Mouse (Mus musculus): ENCODE measurements around the gene Slc1a3.

The Slc1a3 gene

DNA sequence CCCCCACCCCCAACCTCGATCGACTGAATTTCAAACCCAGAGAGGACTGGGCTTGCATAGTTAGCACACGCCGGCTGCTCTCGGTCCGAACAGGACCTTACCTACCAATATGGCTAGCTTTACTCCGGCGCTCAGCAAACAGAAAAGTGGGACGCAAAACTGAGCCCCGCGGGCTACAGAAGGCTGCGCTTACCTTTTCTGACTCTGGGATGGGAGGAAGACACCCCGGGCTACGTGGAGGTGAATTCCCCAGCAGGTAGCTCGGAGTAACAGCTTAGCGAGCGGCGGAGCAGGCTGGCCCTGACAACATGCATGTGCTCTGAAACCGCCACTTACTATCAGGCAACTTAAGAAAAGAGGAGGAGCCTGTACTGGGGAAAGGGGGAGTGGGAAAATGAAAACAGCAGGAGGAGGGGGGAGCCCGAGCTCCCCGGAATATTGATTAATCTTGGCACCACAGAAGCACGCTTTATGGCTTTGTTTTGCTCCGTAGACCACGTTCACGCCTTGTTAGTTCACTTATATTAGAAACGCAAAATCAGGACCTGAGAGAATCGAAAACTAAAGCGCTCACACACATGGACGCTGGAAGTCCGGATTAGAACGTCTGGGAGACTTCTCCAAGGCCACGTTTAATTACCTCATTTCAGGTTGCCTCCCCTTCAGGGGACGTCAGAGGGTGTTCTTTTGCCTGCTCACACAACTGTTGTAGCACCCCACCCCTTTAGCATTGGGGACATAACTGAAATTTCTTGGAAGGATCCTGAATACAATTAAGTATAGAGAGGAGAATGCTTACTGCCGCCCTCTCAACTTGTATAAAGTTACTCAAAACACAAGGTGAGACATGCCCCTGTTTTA is at the start of gene Slc1a3:
TSS of gene Slc1a3 (minus strand) at position 619 of the 861 bp plus-strand sequence.
- peak; percentile 44 for DNase-seq

DNA sequence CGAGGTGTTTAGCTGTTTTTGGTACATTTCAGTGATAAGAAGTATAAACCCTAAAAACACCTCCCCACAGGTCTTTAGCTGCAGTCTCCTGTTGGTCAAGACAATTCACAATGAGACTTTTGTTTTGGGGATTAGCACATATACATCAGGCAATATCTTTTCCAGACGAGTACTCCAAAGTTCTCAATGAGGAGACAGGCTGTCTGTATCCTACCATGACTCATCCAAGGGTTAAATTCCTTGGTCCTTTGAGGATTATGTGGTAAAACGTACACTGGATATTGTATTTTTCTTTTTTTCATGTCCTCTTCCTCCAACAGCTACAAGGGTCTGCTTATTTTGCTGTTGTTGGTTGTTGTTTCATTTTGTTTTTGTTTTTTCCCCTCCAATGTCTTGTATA is 48.5 kb upstream of the Slc1a3 start:
- no peak for DNase-seq

DNA sequence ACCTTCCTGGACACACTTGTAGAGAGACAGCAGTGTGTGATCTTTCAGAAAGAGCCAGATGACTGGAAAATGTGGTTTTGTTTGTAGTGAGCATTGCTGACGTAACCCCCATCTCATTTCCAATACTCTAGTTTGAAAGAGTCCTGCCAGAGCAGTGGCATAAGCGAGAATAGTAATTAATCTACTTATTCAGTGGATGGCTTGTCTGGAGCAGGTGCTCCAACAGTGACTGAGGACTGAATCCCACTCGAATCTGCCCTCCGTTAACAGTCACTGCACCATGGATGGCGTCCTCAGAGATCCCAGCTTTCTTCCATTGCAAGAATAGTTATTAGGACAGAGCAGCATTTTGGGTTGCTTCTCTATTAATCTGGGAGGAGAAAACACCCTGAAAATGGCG is 45.9 kb upstream of the Slc1a3 start:
- DNase-seq = no peak

DNA sequence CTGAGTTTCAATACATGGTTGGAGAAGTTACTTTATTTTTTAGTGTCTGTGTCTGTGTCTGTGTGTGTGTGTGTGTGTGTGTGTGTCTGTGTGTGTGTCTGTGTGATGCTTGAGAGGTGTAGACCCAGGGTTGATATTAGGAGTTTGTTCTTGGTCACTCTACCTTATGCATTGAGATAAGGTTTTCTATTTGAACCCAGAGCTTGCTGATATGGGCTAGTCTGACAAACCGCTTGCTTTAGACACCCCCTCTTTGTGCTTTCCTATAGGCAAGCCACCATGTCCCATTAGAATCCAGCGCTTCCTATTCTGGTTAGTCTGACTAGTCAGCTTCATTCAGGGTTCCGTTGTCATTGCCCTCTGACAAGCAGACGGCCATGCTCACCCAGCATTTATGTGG is 39.2 kb upstream of the Slc1a3 start:
- DNase-seq = no peak

DNA sequence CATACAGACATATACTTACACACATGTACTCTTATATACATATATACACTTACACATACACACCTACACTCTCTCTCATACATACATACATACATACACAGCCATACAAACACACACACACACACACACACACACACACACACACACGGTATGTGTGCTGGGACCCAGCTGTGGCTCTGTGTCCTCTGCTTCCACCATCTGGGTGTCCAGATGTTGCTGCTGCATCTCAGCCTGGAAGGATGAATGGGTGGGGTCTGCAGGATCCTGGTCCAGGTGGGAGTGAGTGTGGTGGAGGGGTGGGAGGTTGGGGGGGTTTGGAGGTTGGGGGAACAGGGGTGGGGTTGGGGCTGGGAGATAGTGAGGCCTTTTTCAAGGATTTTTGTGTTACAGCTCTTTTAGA is 38.2 kb upstream of the Slc1a3 start:
- no peak for DNase-seq

DNA sequence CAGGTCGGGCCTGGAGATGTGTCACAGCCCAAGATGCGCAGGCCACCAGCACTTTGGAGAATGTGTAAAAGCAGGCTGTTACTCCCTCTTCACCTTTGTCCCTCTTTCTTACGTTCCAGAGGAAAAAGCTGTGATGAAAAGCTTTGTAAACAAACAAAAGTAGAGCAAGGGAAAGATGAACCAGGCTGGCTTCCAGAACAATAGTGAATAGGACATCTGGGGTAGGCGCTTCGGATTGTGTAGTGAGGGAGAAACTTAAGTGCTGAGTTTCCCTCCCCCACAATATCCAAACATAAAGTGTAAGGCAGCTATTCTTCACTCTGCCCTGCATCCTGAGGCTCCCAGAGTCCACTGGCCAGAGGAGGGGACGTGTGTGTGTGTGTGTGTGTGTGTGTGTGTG is 31.0 kb upstream of the Slc1a3 start:
- DNase-seq = no peak

DNA sequence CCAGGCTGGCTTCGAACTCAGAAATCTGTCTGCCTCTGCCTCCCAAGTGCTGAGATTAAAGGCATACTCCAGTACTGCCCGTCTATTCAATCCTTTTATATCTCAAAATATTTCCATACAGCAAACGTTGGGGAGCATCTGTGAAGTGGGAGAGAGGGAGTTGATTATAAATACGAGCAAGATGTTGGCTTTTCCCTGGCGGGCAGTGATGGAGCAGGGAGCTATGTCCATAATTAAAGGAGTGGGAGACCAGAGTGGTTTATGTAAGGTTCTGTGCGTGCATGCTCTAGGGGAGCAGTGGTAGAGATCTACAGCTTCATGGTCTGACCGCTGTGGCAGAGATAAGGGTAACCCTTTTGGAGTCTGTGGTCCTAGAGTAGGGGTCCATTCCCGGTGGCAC is 30.2 kb upstream of the Slc1a3 start:
- DNase-seq = no peak

DNA sequence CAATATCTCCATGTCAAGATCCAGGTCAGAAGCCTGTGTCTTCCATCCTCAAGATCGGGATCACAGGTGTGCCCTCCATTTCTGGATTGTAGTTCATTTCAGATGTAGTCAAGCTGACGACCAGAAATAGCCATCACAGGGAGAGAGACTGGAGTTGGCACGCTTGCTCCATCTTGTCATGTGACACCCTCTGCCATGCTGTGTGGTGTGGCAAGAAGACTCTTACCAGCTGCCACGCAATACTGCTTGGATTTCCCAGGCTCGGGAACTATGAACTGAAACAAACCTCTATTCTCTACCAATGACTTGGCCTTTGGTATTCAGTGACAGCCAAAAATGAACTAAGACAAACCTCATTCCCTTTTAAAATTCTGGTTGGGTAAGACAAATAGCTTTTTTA is 27.6 kb upstream of the Slc1a3 start:
- DNase-seq = no peak

DNA sequence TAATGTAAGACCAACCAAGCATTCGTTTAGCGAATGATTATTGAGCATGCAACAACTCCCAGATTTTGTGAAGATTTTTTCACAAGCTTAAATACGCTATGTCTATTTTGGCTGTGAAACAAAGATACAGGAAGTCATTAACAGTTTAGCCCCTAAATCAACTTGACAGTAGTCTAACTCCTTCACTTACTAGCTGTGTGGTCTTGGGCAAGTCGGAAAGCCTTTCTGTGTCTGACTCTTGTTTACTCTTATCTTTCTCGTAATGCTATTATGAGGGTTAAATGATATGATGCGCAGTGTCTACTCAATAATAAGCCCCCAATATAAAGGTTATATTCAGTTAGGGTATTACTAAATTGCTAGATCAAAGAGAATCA is 23.8 kb upstream of the Slc1a3 start:
- no peak for DNase-seq

DNA sequence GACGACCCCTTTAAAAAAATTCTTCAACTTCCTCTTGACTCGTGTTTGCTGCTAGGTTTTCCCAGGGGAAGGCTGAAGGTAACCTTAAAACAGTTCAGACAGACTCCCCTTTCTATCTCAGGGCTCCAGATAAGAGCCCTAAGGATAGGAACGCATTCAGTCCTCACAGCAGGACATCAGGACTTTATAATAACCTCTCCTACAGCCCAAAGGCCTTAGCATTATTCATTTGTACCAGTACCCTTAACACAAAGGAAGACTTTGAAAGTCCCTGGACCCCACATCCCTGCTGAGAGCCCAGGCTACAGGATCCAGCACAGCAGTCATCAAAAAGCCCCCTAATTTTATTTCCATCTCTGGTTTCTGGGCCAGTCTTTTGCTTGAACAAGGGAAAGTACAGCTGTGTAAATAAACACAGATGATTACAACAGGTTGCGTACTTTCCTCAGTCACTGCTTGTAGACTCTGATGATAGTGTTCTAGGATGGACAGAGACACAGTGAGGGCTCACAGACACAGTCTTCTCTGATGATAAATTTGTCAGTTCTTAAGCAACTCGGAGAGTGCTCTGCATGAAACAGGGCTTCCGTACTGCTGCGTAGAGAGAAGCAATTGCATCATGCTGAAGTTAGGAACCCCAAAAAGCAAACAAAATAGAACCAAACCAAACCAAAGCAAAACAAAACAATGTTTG is 23.3 kb upstream of the Slc1a3 start:
- DNase-seq = no peak

DNA sequence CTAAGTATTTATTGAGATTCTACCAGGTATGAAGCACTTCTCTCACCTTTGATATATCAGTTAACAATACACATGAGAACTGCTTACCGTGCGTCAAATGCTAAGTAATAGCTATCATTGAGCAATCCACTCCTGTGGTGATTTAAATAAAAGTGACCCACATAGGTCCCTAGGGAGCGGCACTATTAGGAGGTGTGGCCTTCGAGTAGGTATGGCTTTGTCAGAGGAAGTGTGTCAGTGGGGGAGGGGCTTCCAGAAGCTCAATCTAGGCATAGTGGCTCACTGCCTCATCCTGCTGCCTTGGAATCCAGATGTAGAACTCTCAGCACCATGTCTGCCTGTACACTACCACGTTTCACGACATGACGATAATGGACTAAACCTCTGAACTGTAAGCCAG is 18.3 kb upstream of the Slc1a3 start:
- DNase-seq = no peak

DNA sequence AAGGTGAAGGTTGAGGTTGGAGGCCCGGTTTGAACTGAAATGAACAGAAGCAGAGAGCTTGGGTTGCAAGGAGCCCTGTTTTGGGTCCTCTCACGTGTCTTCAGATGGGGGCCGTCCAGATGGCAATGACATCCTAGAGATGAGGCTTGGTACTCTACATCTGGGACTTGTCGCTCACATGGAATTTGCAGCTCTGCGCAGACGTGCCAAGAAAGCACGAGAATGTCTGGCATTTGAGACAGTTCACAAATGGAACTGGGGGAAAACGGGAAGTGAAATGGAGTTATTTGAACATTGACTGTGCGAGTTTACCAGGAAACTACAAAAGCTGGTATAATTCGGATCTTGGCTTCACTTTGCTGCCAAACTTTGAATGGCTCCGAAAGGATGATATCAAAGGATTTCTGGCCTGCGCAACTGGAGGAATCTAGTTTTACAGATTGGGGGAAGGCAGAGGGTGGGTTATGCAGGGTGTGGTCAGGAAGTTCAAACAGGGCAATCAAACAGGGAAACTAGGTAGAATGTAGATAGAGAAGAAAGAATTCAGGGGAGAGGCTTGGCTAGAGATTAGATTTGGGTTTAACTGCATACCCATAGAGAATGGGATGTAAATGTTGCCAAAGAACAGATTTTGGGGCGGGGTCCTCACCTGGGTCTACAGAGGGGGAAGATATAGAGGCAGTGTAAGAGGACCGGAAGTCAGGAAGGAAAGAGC is 12.0 kb upstream of the Slc1a3 start:
- no peak for DNase-seq

DNA sequence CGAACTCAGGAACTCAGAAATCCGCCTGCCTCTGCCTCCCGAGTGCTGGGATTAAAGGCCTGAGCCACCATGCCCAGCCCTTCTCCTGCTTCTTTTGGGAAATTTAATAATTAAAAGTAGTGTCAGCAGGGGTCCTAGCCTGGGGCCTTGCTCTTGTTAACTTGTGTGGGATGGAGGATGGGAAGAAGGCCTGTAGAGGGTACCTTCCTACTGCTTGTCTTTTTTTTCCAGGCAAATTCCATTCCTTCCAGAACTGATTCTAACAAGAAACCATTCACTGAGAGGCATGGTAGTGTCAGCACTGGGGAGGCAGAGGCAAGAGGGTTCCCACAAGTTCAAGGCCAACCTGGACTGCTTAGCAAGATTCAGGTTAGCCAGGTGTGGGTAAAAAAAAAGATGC is 11.2 kb upstream of the Slc1a3 start:
- no peak for DNase-seq

DNA sequence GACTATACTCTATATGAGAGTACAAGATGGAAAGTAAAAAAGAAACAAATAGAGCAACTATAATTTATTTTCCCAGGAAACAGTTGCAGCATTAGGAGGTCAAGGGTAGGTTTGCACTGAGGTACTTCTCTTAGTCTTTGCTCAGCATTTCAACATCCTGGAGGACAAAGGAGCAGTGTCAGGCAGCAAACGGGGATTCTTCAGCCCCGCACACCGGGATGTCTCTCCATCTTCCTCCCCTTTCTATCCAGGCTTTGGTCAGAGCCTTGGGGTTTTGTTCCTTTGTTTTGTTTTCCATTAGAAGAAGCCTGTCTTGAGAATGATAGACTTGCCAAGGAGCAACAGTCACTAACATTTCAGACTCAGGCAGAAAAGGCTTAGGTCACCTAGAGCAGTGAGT is 10.4 kb upstream of the Slc1a3 start:
- DNase-seq = no peak

DNA sequence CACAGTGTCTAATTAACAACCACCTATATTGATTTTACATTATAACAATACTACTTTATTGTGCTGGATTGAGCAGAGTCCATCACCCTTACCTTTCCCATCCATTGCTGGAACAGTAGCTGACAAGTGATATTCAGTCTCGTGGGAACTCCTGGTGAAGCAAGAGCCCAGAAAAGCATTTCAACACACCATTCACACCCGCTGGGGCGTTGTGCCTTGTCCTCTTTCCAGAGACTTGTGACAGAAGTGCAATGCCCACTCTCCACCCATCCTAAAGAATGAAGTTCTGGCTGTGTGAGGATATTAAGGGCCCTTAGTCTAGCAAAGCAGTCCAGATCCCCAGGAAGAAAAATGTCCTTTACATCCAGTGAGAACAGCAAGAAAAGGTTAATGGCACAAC is 7.9 kb upstream of the Slc1a3 start:
- no peak for DNase-seq

DNA sequence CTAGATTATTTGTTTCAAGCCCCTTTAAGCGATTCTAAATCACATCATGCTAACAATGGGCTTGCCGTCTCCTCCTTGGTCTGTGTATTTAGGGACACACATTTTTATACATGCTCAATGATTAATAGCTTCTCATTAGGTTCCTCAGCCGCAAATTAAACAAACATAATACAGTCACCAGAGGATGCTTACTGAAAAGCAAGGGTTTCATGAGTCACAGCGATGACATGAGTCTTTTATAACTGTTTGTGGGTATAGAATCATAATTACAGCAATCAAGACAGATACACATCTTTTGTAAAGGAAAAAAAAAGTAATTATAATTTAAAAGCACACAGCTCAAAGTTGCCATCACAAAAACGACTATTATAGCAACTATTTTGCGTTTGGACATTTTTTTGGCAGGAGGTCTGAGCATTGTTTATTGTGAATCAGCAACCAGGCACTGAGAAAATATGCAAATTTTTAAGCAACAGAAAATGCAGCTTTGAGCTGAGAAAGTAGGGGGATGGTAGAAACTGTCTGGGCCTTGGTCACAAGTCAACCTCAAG is 6.5 kb upstream of the Slc1a3 start:
- no peak for DNase-seq

DNA sequence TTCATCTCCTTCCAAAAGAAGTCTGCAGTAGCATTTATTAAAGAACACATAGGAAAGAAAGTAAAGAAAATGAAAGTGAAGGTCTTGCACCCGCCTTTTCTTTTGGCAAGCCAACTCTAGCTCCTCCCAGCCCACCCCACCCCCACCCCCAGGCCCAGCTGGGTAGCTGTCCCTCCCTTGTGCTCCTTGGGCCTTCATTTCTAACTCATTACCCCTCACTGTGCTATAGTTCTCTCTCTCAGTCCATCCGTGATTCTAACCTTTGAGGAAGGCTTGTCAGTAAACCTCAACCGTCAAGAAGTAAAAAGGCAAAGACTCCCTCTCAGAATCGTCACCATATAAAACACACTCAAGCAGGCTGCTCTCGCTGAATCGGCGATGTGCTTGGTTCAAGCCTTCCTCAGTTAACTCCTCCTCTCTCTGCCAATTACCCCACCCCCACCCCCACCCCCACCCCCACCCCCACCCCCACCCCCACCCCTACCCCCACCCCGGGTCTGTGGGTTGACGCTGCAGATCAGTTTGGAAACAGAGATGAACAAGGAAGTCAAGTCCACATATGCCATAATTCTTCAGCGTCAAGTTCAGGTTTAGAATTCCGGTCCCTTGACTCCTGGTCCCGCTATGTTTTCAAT is 5.9 kb upstream of the Slc1a3 start:
- no peak for DNase-seq

DNA sequence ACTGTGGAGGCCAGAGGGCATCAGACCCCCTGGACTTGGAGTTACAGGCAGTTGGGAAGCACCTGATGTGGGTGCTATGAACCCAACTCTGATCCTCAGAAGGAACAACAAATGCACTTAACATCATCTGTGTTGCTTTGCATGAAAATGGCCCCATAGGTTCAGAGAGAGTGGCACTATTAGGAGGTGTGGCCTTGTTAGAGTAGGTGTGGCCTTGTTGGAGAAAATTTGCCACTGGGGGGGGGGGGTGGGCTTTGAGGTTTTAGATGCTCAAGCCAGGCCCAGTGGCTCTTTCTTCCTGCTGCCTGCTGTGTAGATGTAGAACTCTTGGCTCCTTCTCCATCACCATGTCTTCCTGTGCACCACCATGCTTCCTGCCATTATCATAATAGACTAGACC is 5.1 kb upstream of the Slc1a3 start:
- DNase-seq = no peak

DNA sequence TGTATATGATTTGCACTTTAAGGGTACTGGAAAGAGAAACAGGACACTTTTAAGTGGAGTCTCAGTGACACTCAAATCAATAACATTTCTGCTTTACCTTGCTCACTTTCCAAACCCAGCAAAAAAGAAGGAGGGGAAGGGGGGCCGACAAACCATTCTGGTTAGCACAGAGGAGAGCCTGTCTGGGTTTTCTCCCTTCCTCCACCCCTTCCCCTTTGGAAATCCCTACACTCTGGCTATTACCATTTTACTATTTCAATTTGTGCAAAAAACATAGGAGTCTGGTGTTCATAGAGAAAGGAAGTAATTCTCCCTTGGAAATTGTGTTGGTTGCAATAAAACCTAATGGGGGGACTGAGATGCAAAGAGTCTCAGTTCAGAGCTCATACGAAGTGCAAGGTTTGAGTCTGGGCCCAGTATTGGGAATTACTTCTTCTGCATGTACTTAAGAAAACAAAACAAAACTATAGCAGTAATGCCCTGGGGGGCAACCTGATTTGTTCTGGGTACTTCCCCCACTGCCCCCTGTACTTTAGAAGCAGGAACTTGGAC is 1.9 kb upstream of the Slc1a3 start:
- DNase-seq = no peak

DNA sequence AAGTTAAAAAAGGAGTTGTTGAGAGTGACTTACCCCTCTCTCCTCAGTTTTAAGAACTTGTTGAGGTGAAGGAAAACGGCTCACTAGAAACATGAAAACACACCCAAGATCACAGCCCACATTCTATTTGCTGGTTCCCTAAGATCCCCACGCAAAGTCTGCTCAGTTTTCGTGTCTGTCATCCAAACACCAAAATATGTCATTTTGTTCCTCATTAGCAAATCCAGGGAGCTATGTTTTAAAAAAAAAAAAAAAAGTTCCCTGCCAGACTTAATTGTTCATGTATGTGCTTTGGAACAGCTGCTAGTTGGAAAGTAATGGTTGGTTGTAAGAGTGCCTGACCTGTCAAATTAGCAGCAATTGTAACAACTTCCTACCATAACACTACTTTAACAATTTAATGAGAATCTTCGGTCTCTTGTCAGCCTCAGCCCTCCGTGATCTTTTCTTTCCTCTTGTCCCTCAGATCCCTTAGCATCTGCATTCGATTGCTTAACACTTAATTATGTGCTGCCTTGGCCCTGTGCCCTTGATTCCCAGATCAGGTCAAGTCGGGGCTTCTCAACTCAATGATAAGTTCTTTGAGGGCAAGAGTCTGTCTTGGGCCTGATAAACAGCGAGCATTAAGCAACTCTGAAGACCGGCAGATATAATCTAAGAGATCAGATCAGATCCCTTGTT is 1.2 kb upstream of the Slc1a3 start:
- DNase-seq = no peak

DNA sequence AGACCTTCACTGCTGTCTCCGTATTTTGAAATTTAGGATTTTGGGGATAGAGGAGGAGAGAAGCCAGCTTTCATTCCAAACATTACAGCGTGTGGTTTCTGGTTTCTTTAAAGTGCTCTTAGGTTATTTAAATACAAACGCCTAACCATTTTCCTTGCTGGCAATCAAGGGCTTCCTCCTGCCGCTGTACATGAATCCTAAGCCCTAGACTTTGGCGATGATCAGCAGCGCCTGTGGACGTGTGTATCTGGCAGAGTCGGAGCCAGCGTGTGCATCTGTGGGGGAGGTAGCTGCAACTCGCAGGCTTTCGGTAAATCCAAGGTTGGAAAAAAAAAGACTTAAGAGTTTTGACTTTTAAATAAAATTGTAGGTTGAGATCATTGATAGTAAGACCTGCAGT is 986 bp downstream of the Slc1a3 start:
- DNase-seq = peak; percentile 29

DNA sequence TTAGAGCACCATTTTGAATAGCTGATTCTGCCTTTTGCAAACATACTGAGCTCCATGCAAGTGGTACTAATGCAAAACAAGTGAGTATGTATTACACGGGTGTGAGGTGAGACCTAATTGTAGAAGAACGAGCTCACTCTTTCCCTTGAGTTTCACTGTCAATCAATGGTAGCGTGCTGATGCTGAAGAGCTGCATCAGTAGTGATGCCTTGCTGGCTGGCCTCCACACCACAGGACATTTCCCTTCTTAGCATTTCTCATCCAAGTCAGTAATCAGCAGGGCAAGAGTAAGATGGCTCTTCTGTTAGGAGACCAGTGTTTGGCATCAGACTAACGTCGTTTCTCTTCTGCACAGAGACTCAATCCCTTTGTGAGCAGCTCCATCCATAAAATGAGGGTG is 4.0 kb downstream of the Slc1a3 start:
- no peak for DNase-seq

All from liver (tissue).